Mouse (Mus musculus) embryonic stem cell, embryonic (primary cell): Measurements from ENCODE around the gene Gm43720.
"Not testable (repeated sequence)": the region's sequence is repeated elsewhere in the genome, so short reads cannot be mapped to it uniquely, and the experiment has no call there.

Experiments
- CTCF ChIA-PET, 4 experiments: fragments of 300-600 bp in 2 of 4; fragments of 350-600 bp in 2 of 4; sonication (Branson Sonifier 250); formaldehyde crosslinking; loops; one replicate each; lab custom pipeline; 2022; ENCODE audit warnings: inconsistent platforms in 2 of 4; lab: Charles Lee
- POLR2A ChIA-PET, 4 experiments: fragments of 300-600 bp in 2 of 4; fragments of 350-600 bp in 2 of 4; sonication (Branson Sonifier 250); formaldehyde crosslinking; loops; one replicate each; lab custom pipeline; 2022; ENCODE audit warnings: antibody characterized with exemption in 4 of 4, inconsistent platforms in 1 of 4; lab: Charles Lee

The Gm43720 gene

DNA sequence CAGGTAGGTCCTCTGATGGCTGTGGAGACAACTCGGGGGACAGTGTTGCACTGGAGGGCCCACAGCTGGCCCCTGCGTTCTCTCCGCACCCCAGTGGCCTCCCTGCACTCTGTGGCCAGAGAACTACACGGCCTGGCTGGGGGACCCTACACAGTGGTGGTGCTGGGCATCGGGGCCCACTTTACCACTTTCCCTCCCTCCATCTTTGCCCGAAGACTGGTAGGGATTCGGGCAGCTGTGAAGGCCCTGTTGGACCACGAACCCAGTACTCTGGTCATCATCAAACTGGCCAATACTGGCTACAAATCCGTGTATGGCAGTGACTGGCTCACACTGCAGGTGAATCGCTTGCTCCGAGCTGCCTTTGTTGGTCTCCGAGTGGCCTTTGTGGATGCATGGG is 28.6 kb downstream of the Gm43720 start:
- ChIA-PET CTCF (interaction anchor here in 1 of 4 experiments (0.8 kb wide), 1 partner anchor 26 kb away, joined by 3 read pairs; the partner anchor contains the start of gene Nxpe5), POLR2A (interaction anchor here in 3 of 4 experiments (0.6 to 1.3 kb wide), 3 partner anchors 10 to 432 kb away, joined by 4 read pairs; no protein-coding TSS in a partner anchor)

DNA sequence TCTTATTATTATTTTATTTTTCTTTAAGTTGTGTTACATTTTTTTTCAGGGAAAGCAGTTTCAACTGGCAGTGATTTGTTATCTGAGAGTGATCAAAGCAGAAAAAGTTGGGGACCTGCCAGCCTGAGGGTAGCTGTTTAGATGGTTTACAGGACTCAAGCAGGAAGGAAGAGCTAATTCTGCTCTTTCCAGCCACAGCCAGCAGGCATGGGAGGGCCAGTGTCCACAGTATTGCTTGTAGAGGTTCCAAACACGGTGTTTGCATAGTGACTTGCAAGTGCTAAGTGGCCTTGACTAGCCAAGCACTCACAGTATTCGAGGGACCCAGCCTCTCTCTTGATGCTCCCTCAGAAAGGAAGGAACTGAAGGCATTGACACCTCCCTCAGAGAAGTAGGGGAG is 38.2 kb downstream of the Gm43720 start:
- ChIA-PET CTCF (interaction anchor here in 1 of 4 experiments (0.8 kb wide), 1 partner anchor 433 kb away, joined by 3 read pairs; no protein-coding TSS in a partner anchor), POLR2A (interaction anchor here in 1 of 4 experiments (3.2 kb wide), 1 partner anchor 14 kb away, joined by 13 read pairs; the partner anchor contains the start of gene Lamtor4)

DNA sequence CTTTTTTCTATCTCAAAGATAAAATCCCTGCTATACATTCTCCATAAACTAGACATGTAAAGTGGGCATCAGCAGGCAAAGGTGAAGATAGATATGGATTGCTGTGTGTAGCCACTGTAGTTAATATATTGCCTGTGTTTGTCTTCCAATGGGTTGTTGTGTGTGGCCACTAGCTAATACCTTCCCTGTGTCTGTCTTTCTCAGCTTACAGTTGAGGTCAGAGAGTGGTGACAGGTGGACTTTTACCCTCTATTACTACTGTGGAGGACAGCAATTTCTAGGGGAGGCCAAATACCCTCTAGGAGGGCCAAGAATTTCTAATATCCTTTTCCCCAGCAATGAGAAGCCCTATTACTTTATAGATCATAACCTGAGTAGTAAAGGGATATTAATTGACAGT is 45.5 kb downstream of the Gm43720 start:
- ChIA-PET CTCF (no interaction called here), POLR2A (no interaction called here)

DNA sequence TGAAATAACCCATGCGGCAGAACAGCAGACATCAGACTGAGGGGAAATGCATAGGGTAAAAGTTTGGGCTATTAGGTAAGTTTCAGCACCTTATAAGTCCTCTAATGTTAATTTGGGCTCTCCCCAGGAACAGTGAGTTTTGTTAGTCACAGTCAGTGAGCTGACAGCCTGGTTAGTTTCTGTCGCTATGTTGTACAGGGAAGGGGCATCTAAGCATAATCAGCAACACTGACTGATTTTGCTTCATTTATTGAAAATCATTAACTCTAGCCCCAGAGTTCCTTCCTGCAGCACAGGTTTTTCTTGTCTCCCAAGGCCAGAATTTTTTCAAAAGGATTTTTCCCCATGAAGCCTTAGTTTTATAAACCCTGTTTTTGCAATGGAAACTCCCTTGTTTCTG is 46.0 kb downstream of the Gm43720 start:
- ChIA-PET POLR2A (no interaction called here), CTCF (no interaction called here)

DNA sequence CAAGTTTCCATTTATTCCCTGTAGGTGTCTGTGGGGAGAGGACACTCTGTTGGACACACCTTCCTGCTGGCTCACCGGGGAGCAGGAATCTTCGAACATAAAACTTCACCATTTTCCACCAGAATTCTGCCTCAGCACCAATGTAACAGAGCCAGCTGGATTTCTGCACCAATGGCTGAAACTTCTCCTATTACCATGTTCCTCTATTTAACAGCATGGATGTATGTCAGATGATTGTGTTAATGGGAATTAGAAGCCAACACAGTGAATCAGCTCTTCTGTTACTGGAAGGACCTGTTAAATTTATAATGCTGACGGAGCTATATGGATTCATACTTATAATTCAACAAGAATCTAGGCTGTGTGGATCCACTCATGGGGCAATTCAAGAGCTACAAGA is 50.2 kb downstream of the Gm43720 start:
- CTCF ChIA-PET, result interaction anchor here in 3 of 4 experiments (0.6 to 2.6 kb wide), 6 partner anchors 8 to 326 kb away, joined by 3 to 16 read pairs (median 4); partner anchors contain the start of gene Zfp113 (in 1 of the 3)
- POLR2A ChIA-PET, result interaction anchor here in 2 of 4 experiments (0.6 to 2.2 kb wide), 4 partner anchors 9 to 52 kb away, joined by 3 to 7 read pairs (median 4); partner anchors contain the start of gene Lamtor4 (in 2 of the 2)

DNA sequence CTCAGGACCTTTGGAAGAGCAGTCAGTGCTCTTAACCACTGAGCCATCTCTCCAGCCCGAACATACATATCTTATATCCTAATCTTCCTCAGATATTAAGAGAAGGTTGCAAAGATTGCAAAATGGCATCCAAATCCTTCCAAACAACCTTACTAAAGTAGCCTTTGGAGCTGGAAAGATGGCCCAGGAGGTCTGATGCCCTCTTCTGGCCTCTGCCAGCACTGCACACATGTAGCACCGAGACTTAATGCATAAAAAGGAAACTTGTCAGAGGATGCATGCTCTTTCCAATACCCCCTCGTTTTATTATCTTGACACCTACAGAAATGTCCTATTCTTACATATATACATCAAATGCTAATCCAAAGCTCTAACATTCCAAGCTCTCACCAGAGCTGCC is 51.7 kb downstream of the Gm43720 start:
- ChIA-PET POLR2A (interaction anchor here in 1 of 4 experiments (0.8 to 1.2 kb wide), 4 partner anchors 33 to 395 kb away, joined by 3 to 4 read pairs (median 4); partner anchors contain the start of genes A430033K04Rik, Cops6 and Mblac1), CTCF (interaction anchor here (0.6 to 1.4 kb wide), 10 partner anchors 9 to 430 kb away, joined by 3 to 6 read pairs (median 3); partner anchors contain the start of genes BC037034 (in 1 of the 4) and Zfp113 (in 1 of the 4))

DNA sequence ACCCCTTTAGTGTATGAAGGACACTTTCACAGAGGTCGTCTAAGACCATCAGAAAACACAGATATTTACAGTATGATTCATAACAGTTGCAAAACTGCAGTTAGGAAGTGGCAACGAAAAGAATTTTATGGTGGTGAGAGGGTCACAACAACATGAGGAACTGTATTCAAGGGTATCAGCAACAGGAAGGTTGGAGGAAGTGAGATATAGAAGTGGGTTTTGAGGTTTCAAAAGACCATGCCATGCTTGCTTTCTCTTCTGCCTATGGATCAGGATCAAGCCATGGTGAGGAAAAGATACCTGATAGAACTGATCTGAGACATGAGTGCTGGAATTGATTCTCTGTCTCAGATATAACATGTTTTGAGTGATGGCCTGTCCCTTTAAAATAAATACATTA is 52.4 kb downstream of the Gm43720 start:
- ChIA-PET POLR2A (interaction anchor here in 1 of 4 experiments (0.8 to 1.2 kb wide), 4 partner anchors 33 to 395 kb away, joined by 3 to 4 read pairs (median 4); partner anchors contain the start of genes A430033K04Rik, Cops6 and Mblac1), CTCF (interaction anchor here in 3 of 4 experiments (0.7 to 1.2 kb wide), 7 partner anchors 10 to 430 kb away, joined by 3 to 4 read pairs (median 3); partner anchors contain the start of gene Zfp113 (in 1 of the 3))

DNA sequence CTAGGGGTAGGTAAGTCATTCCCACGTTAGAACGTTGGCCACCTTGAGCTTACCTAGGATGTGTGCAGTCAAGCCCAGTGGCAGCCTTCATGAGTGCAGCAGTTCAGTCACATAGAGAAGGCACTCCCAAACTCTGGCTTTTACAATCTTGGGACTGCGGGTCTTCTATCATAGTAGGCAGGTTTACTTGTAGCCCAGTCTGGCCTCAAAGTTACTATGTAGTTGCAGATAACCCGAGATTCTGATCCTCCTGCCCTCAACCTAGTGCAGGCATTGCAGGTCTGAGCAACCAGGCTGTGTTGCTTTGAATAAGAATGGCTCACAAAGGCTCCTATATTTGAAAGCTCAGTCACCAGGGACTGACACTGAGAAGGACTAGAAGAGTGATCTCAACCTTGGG is 53.3 kb downstream of the Gm43720 start:
- POLR2A ChIA-PET, result no interaction called here

DNA sequence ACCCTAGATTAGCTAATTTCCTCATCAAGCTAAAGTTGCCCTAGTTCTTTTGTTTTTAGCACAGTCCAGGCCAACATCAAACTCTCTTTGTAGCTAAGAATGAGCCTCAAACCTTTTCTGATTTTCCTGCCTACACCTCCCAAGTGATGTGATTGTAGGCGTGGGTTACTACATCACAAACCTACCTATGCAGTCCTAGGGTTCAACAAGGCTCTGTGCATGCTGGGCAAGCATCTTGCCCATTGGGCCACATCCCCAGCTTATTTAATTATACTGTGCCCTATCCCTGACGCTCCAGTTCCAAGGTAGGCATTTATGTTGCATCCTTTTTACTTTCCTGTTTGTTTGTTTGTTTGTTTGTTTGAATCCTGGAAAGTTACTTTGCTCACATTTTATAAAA is 54.1 kb downstream of the Gm43720 start, which contains the start of gene Nxpe5:
Gene Nxpe5 (plus strand): TSS at position 199 of the 400 bp plus-strand sequence.
- ChIA-PET POLR2A (no interaction called here), CTCF (interaction anchor here in 2 of 4 experiments (0.6 to 0.8 kb wide), 2 partner anchors 25 to 50 kb away, joined by 3 read pairs; no protein-coding TSS in a partner anchor)

More for the DNA sequence above, 53.3 kb downstream of the Gm43720 start:
- CTCF ChIA-PET, result interaction anchor here in 1 of 4 experiments (0.6 kb wide), 1 partner anchor 49 kb away, joined by 3 read pairs; no protein-coding TSS in a partner anchor

DNA sequence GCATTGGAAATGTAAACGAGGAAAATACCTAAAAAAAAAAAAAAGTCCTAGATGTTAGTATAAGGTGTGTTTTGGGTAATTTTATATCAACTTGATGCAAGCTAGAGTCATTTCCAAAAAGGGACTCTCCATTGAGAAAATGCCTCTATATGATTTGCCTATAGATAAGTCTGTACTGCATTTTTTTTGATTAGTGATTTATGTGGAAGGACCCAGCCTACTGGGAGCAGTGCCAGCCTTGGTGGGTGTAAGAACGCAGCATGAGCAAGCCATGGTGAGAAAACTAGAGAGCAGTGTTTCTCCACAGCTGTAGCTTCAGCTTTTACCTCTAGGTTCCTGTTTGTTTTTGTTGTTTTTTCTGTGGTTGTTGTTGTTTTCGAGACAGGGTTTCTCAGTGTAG is 56.5 kb downstream of the Gm43720 start:
- ChIA-PET POLR2A (interaction anchor here in 1 of 4 experiments (0.6 to 0.7 kb wide), 2 partner anchors 29 to 122 kb away, joined by 3 read pairs; no protein-coding TSS in a partner anchor), CTCF (interaction anchor here (0.6 to 3.3 kb wide), 6 partner anchors 7 to 435 kb away, joined by 3 to 15 read pairs (median 4); partner anchors contain the start of gene Zfp113 (in 1 of the 4))

DNA sequence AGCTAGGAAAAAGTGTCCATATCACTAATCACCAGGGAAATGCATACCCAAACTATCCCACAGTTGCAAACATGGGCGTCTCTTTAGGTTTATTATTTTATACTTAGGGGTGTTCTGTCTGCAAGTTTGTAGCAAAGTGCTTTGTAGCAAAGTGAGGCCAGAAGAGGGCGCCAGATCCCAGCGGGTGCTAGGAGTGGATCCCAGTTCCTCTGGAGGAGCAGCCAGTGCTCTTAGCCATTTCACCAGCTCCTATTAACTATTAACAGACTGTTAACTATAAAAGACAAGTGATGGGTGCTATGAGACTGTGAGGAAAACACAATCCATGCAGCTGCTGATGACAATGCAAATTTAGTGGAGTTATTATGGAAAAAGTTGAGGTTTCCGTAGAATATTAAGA is 57.6 kb downstream of the Gm43720 start:
- ChIA-PET POLR2A (interaction anchor here in 1 of 4 experiments (1.1 kb wide), 1 partner anchor 15 kb away, joined by 3 read pairs; no protein-coding TSS in a partner anchor), CTCF (interaction anchor here (0.6 to 3.3 kb wide), 22 partner anchors 8 to 525 kb away, joined by 3 to 16 read pairs (median 4); partner anchors contain the start of genes Lamtor4 (in 1 of the 4), Zfp113 (in 1 of the 4) and Zfp68 (in 1 of the 4))

DNA sequence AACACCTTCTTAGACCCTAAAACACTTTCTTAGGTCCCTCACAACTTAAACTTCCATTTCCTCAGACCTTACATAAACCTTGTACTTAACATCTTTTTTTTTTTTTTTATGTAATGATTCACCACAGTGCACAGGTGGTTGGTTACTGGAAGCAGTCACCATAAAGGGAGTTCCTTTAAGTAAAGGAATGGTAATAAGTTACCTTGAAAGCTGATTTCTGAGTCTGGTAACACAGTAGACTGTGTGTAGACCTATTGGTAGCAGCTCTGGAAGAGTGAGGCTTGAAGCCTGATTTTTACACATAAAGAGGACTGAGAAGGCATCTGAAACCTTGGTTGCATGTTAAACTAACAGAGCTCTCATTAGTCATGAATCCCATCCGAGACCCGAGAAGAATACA is 59.9 kb downstream of the Gm43720 start:
- POLR2A ChIA-PET, result interaction anchor here in 3 of 4 experiments (0.6 to 1.7 kb wide), 4 partner anchors 10 to 106 kb away, joined by 3 to 8 read pairs (median 6); no protein-coding TSS in a partner anchor
- CTCF ChIA-PET, result interaction anchor here in 2 of 4 experiments (2.8 to 3.3 kb wide), 2 partner anchors 10 to 11 kb away, joined by 15 to 16 read pairs; no protein-coding TSS in a partner anchor

DNA sequence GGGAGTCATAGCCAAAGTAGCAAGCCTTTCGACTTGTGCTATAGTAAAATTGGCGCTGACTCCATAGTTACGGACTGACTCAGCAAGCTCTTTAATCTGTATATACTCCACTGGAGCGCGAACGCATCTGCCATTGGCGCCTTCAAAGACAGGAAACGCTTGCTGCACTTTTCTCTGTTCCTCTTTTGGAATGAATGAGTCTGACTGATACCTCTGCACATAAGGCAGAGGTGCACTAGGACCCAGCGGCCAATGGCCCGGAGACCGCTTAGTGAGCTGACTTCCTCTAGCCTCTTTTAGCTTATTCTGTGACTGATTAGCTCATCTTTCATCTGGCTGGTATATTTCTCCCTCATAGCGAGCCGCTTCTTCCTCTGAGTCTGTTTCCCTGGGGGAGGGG is 63.1 kb downstream of the Gm43720 start:
- CTCF ChIA-PET, result interaction anchor here in 2 of 4 experiments (0.6 kb wide), 2 partner anchors 430 to 622 kb away, joined by 3 to 4 read pairs; no protein-coding TSS in a partner anchor
- POLR2A ChIA-PET, result not testable (repeated sequence)
